Mouse (Mus musculus) layer of hippocampus, adult 9-11 months (tissue): ENCODE results near the gene Olfr448.

ENCODE experiments used
- DNase-seq: peaks from one replicate; pipeline ENCODE4 v3.0.0; 2022

Olfr448 gene

DNA sequence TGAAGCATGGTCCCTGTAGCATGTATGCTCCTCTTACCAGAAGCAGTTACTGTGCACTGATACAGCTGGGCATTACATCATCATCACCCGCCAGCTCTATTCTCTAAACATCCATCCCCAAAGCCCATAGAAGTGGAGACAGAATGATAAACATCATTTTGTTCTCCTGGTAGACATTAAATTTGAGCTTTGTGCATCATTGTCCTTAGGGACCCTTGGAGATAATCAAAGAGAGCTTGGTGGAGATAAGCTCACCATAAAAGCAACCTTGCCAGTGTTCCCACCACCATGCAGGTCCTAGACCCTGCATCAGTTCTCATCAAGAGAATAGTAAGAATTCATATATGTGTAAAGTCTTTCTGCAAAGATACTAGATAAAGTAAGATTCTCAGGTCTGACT lies at the start of gene Olfr448:
Gene Olfr448, plus strand, starts transcription at position 301 of the 400 bp plus-strand sequence.
- no peak for DNase-seq

DNA sequence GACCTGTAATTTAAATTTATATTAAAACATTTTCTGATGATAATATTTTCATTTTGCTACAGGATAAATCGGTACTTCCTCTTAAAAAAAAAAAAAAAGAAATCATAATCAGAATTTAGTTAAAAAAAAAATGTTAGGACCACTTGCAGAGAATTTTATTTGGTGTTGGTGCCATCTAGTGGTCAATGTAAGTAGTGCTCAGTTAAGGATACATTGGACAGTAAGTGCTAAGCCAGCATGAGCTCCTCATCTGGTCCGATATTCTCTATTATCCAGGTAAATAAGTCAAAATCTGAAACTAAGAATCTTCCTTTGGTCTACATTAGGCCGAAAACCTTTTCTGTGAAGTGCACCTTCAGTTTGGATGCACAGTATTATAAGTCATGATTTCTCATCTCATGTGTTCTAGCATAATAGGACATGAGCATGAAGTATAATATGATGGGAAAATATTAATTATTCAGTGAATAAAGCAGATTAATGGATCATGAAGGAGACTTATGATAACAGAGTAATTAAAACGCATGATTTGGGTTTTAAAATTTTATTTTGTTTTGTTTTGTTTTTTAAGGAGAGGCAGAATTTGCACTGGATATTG lies 29.9 kb upstream of the Olfr448 start:
- DNase-seq: peak; percentile 35

DNA sequence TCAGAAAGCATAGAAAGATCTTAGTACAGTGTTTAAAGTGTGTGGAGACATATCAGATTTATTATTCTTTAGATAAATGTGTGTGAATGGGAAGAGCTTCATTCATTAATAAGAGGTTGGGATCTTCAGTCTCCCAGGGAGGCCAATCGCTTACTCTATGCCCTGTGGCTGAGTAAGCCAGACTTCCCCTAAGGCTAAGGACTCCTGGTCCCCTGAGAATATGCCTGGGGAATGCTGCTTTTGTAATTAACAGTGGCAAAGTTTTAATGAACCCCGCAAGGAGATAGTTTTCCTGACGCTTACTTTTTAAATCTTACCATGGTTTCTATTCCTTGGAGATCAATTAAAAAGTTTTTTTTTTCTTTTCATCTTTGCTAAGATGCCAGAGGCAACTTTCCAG lies 20.5 kb upstream of the Olfr448 start:
- no peak for DNase-seq

DNA sequence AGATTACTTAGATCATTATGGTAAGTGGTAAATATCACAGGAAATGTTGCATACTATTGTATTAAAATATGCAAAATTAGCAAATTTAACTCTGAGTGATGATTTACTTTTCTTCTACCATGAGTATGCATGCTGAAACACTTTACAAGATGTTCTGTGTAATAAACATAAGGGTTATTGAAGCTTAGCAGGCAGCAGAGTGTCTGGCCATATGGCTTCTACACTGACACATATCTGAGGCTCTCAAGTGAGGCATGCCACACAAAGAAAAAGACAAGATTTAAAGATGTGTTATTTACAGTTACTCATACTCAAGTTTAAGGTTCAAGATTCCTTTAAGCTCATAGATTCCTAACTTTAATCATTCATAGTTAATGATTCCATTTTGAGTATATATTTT lies 13.9 kb upstream of the Olfr448 start:
- DNase-seq: peak; percentile 12

DNA sequence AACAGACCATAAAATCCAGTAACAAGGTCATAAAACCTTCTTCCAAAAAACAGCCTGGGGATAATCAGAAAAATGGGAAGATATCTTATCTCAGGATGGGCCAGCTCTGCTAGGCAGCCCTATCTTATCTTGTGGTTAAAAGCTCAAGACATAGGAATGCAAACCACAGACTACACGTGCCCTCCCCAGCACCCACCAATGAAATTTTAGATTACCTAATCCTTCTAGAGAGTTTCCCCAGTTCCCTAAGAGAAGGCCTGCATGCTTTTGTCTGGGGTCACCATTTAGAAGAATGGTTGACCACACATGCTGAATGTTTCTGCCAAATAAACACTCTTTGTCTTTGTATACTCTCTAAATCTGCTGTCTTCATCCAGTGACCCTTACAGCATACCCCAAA lies 10.1 kb downstream of the Olfr448 start:
- no peak for DNase-seq

DNA sequence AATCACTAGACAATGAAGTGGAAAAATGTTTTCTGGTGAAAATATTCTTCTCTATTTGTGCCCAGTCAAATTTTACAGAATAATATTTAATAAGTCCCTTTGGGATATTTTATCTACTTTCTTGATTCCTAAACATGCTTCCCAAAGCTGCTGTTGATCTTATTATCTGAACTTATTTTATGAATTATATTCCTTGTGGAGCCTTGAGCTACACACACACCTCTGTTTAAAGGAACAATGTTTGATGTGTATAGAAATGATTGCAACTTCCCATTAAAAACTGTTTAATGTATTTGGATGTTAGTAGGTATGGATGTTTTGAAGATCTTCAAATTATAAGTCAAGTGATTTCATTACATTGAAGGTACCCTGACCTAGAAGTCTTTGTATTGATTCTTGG lies 18.3 kb downstream of the Olfr448 start, which contains the start of gene Olfr447:
Gene Olfr447, plus strand, starts transcription at position 301 of the 400 bp plus-strand sequence.
- no peak for DNase-seq

DNA sequence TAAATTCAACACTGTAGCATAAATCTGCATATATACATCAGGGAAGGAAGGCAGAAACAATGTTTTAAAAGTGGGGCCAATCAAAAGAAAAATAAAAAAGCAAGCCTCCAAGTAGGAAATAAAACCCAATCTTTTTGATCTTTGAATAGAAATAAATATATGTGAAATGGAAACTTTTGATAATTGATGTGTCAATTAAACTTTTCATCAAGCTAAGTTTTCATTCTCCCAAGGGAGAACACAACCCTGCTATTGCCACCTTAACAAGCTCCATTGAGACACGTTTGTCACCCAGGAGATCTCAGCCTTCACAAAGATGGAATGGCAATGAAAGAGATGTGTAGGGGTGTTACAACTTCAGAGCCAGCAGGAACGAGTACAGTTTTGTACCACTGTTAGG lies 30.8 kb downstream of the Olfr448 start, which contains the start of gene Olfr446:
Gene Olfr446, plus strand, starts transcription at position 301 of the 400 bp plus-strand sequence.
- DNase-seq: no peak
